Mouse (Mus musculus) telencephalon, adult 2 months (tissue): Measurements from ENCODE around the gene Pth.

ENCODE experiments used
- DNase-seq: peaks from one replicate; pipeline ENCODE4 v3.0.0-alpha.2; 2011; ENCODE audit warnings: low read depth, low spot score

Gene Pth

GRCm38 (mm10) chr7:113388470-113388869 is at the start of gene Pth:
TSS of gene Pth (minus strand) at chr7:113388570.
- no peak for DNase-seq

GRCm38 (mm10) chr7:113436312-113436711 is 47.9 kb upstream of the Pth start:
- no peak for DNase-seq

- peak; percentile 32 for DNase-seq
Measured at GRCm38 (mm10) chr7:113434286-113434685, 45.9 kb upstream of the Pth start.

- DNase-seq: no peak
Measured at GRCm38 (mm10) chr7:113433451-113433850, 45.1 kb upstream of the Pth start.

GRCm38 (mm10) chr7:113432891-113433290 is 44.5 kb upstream of the Pth start:
- no peak for DNase-seq

GRCm38 (mm10) chr7:113420771-113421170 is 32.4 kb upstream of the Pth start:
- peak; percentile 72 for DNase-seq

GRCm38 (mm10) chr7:113419070-113419782 is 30.9 kb upstream of the Pth start:
- DNase-seq: no peak

GRCm38 (mm10) chr7:113416536-113416935 is 28.2 kb upstream of the Pth start:
- DNase-seq: no peak

GRCm38 (mm10) chr7:113415256-113415655 is 26.9 kb upstream of the Pth start:
- peak; percentile 62 for DNase-seq

- DNase-seq: no peak
Measured at GRCm38 (mm10) chr7:113408712-113409111, 20.3 kb upstream of the Pth start.

GRCm38 (mm10) chr7:113398083-113398482 is 9.7 kb upstream of the Pth start:
- DNase-seq: peak; percentile 68

GRCm38 (mm10) chr7:113396661-113397060 is 8.3 kb upstream of the Pth start:
- DNase-seq: no peak

GRCm38 (mm10) chr7:113391619-113392018 is 3.2 kb upstream of the Pth start:
- no peak for DNase-seq

GRCm38 (mm10) chr7:113377875-113378658 is 10.3 kb downstream of the Pth start:
- DNase-seq: peak; percentile 78

GRCm38 (mm10) chr7:113372682-113373081 is 15.7 kb downstream of the Pth start:
- DNase-seq: no peak

- peak; percentile 21 for DNase-seq
Measured at GRCm38 (mm10) chr7:113369620-113370340, 18.6 kb downstream of the Pth start.

GRCm38 (mm10) chr7:113368746-113369619 is 19.4 kb downstream of the Pth start, which contains the start of gene Btbd10:
TSS of gene Btbd10 (minus strand) at chr7:113369392.
- DNase-seq: peak; percentile 95

- no peak for DNase-seq
Measured at GRCm38 (mm10) chr7:113367440-113367839, 20.9 kb downstream of the Pth start.

GRCm38 (mm10) chr7:113349089-113349488 is 39.3 kb downstream of the Pth start:
- DNase-seq: no peak

- no peak for DNase-seq
Measured at GRCm38 (mm10) chr7:113347694-113348093, 40.7 kb downstream of the Pth start.

- DNase-seq: peak; percentile 97
Measured at GRCm38 (mm10) chr7:113347271-113347670, 41.1 kb downstream of the Pth start.
